Mouse (Mus musculus) adrenal gland, postnatal 4 days (tissue): Measurements from ENCODE around the gene Limch1. TPM values are rescaled to one million over a fixed set of nuclear protein-coding genes. Genes with fewer than 3 reads are reported as not detected.

ENCODE experiments used
- DNase-seq, 2 experiments: peaks; one replicate each; pipeline ENCODE4 v3.0.0; 2021 to 2022; ENCODE audit warnings: low spot score in 2 of 2, mixed read lengths in 2 of 2
- total RNA-seq, 2 experiments: library from RNA; stranded (reverse); gene quantifications; 2 replicates each; pipeline ENCODE4 v1.2.3; 2021

Gene Limch1
- total RNA-seq, 2 experiments from 2014 or later: 150 to 161 TPM

GRCm38 (mm10) chr5:66871521-66872050, 126.0 kb downstream of the Limch1 start:
- no peak for DNase-seq

- no peak for DNase-seq
Measured at GRCm38 (mm10) chr5:66872053-66872452, 126.4 kb downstream of the Limch1 start.

DNA sequence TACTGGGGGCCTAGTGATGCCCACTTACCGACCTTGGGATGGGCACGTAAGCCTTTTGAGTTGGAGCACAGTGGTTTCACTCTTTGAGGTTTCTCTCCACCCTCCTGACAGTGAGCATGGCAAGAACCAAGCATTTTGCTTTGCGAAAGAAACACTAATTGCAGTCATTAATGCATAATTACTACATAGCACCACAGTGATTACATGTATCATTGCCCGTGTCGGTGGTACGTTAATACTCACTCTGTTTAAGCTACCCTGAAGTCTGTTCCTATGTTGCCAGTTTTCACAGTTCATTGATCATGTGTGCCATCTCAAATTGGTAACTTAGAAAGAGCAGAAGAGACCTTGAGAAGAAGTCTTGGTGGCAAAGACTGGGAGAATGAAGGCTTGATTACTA, 127.1 kb downstream of the Limch1 start:
- no peak for DNase-seq

- no peak for DNase-seq
Measured at GRCm38 (mm10) chr5:66876018-66876805, 130.6 kb downstream of the Limch1 start.

- peak; percentile 26 to 54 for DNase-seq
Measured at GRCm38 (mm10) chr5:66877066-66877465, 131.4 kb downstream of the Limch1 start.

DNA sequence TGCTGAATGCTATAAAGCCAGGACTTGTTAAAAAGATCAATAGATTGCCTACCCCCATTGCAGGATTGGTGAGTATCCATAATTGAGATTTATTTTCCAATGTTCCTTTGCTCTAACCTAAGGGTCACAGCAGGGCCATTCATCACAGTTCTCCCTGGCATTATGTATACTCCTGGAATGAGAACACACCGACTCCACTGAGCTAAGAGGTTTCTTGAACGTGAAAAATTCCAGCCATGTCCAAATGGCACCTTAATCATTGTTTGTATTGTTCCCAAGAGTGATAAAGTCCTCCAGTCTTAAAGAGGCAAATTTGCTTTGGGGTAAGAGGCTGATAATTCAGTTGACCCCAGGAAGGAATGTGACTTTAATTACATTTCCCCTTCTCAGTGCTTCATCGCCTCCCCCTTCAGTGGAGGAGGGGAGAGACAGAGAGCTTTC, 136.3 kb downstream of the Limch1 start:
- no peak for DNase-seq

GRCm38 (mm10) chr5:66882718-66883117, 137.1 kb downstream of the Limch1 start:
- DNase-seq: no peak

GRCm38 (mm10) chr5:66884505-66884904, 138.9 kb downstream of the Limch1 start:
- no peak for DNase-seq

DNA sequence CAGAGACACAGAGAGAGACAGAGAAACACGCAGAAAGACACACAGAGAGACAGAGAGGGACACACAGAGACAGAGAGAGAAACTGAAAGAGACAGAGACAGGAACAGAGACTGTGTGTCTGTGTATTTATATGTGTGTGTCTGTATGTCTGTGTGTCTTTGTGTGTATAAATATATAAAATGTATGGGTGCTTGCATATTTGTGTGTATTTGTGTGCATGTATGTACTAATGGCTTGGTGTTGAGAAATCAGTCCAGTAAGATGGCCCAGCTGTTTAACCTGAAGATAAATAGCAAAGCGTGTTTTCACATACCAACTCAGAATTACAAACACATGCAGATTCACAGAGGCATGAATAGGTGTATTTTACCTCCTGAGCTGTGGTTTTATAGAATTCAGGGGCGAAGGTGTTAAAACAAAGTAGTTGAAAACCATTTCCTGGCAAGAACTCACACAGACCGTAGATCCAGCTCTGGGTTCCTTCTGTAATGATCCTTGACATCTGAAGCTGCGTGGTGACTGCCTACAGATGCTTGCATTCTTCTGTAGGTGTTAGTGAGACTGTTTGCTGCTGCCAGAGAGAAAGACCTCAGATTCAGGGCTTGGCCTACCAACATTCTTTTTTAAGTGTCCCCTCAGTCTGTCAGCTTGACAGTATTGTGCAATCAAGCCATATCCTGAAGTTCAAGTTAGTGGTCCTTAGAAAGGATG, 140.9 kb downstream of the Limch1 start:
- no peak for DNase-seq

GRCm38 (mm10) chr5:66888061-66888460, 142.4 kb downstream of the Limch1 start:
- no peak for DNase-seq

DNA sequence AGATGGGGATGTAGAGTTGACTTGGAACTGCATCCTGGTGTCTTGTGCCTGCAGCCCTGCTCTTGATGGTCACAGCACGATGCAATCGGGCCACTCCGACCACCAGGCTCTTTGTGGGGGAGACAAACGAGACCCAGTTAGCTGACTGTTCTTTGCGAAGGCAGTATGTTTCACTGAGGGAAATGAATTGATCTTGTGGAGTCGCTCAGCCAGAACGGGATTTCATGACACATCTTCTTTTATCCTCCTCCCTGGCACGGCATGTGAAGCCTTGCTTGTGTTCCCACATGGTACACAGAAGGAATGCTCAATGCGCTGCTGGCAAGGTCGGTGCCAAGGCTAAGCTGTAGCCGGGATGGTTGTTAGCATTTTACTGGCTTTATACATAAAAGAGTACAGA, 143.7 kb downstream of the Limch1 start:
- DNase-seq: peak in 1 of 2 experiments; percentile 38

GRCm38 (mm10) chr5:66895440-66896120, 150.0 kb downstream of the Limch1 start:
- no peak for DNase-seq

DNA sequence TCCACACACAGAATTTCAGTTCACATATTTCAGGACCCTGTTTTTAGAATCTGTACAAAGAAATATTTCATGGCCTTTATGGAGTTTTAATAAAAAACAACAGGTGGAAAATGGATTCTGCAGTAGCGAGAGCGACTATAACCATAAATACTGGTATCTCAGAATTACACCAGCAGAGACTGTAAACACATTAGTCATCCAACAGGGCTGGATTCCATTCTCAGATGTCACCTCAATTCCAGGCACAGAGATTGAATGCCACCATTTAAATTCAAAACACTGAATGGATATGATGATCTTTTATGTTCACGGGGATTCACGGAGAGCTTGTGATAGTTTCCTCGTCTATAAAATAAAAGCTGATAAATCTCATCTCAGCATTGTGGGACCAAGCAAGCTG, 152.0 kb downstream of the Limch1 start:
- DNase-seq: no peak

DNA sequence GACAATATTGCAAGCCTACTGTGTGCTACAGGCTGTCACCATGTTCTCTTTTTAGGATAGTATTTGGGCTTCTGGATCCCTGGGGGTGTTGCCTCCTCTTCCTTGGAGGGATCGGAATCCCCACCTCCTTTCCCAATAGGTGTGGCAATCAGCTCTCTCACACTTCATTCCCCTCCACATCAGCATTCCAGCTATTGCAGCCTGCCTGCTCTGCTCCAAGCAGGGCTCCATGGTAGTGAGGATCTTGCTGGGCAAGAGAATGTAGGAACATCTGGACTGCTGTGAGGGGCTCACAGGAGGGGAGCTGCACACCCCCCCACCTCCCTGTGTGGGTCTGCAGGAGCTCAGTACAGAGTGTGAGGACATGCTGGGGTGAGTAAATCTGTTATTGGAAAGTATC, 152.6 kb downstream of the Limch1 start:
- no peak for DNase-seq

GRCm38 (mm10) chr5:66898811-66899430, 153.3 kb downstream of the Limch1 start:
- no peak for DNase-seq

DNA sequence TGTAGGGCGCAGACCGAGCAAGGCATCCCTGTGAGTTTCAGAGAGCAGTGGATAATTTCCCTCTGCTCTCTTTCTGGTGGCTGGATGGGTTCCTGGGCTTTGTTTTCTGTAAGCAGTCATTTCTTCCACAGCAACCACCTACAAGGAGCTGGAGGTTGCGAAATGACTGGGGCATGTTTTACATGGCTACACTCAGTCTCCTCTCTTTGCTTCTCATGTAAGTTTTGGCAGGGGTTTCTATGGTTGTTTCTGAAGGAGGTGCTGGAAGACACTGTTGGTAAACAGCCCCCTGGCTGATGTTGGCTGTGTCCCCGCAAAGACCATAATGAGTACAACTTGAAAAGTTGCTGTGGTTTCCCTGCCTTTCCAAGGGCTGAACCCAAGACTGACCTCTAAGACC, 155.5 kb downstream of the Limch1 start:
- no peak for DNase-seq

- no peak for DNase-seq
Measured at GRCm38 (mm10) chr5:66904835-66905234, 159.2 kb downstream of the Limch1 start.

GRCm38 (mm10) chr5:66908883-66909282, 163.3 kb downstream of the Limch1 start:
- DNase-seq: no peak

- no peak for DNase-seq
Measured at GRCm38 (mm10) chr5:66909962-66910361, 164.3 kb downstream of the Limch1 start.

GRCm38 (mm10) chr5:66910610-66911009, 165.0 kb downstream of the Limch1 start:
- DNase-seq: no peak

DNA sequence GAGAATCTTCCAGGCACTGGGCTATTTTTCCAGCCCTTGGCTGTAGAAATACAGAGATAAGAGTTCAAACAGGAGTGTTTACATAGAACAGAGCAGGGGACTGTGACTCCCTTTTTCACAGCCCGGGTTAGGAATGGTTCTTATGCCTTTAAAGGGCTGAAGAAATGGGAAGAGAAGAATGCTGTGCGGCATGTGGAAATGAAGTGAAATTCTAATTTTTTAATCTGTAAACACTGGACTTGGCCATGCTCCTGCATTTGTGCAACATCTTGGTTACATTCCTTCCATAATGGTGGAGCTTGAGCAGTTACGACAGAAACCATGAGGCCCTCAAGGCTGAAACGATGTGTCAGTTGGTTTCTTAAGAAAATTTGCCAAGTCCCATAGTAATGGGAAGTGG, 165.4 kb downstream of the Limch1 start:
- no peak for DNase-seq
